Mouse (Mus musculus) cerebellum, adult 9-10 months (tissue): Measurements from ENCODE around the gene Kcnip1.

Experiments used
- DNase-seq: peaks from one replicate; pipeline ENCODE4 v3.0.0; 2022

The Kcnip1 gene

GRCm38 (mm10) chr11:33980146-33980545, 12.8 kb downstream of the Kcnip1 start:
- no peak for DNase-seq

- no peak for DNase-seq
Measured at GRCm38 (mm10) chr11:33975121-33975520, 17.8 kb downstream of the Kcnip1 start.

- DNase-seq: peak; percentile 8
Measured at GRCm38 (mm10) chr11:33974341-33975040, 18.5 kb downstream of the Kcnip1 start.

GRCm38 (mm10) chr11:33972114-33972513, 20.8 kb downstream of the Kcnip1 start:
- DNase-seq: no peak

GRCm38 (mm10) chr11:33969199-33969598, 23.8 kb downstream of the Kcnip1 start:
- DNase-seq: no peak

- DNase-seq: no peak
Measured at GRCm38 (mm10) chr11:33967708-33968107, 25.2 kb downstream of the Kcnip1 start.

- DNase-seq: no peak
Measured at GRCm38 (mm10) chr11:33965380-33965779, 27.6 kb downstream of the Kcnip1 start.

GRCm38 (mm10) chr11:33962688-33963407, 30.1 kb downstream of the Kcnip1 start, which contains the start of gene Kcnmb1:
TSS of gene Kcnmb1 (plus strand) at chr11:33963013.
- DNase-seq: no peak

GRCm38 (mm10) chr11:33962178-33962577, 30.8 kb downstream of the Kcnip1 start:
- no peak for DNase-seq

GRCm38 (mm10) chr11:33958713-33959112, 34.2 kb downstream of the Kcnip1 start:
- no peak for DNase-seq

- DNase-seq: no peak
Measured at GRCm38 (mm10) chr11:33957595-33957994, 35.4 kb downstream of the Kcnip1 start.

- no peak for DNase-seq
Measured at GRCm38 (mm10) chr11:33956623-33957022, 36.3 kb downstream of the Kcnip1 start.

GRCm38 (mm10) chr11:33955982-33956381, 37.0 kb downstream of the Kcnip1 start:
- DNase-seq: no peak

GRCm38 (mm10) chr11:33951684-33952625, 41.0 kb downstream of the Kcnip1 start:
- DNase-seq: no peak

GRCm38 (mm10) chr11:33951155-33951554, 41.8 kb downstream of the Kcnip1 start:
- DNase-seq: no peak

- DNase-seq: no peak
Measured at GRCm38 (mm10) chr11:33946501-33946900, 46.5 kb downstream of the Kcnip1 start.

- DNase-seq: no peak
Measured at GRCm38 (mm10) chr11:33944786-33945328, 48.1 kb downstream of the Kcnip1 start.

GRCm38 (mm10) chr11:33944067-33944785, 48.7 kb downstream of the Kcnip1 start:
- no peak for DNase-seq

GRCm38 (mm10) chr11:33943565-33943964, 49.4 kb downstream of the Kcnip1 start:
- DNase-seq: no peak

- DNase-seq: no peak
Measured at GRCm38 (mm10) chr11:33939456-33940113, 53.4 kb downstream of the Kcnip1 start.

- DNase-seq: no peak
Measured at GRCm38 (mm10) chr11:33938561-33939274, 54.2 kb downstream of the Kcnip1 start.
